Mouse (Mus musculus): ENCODE results near the gene Aqp2.

GRCm38 (mm10) chr15:99611563-99611962 is 32.7 kb downstream of the Aqp2 start:
- TF ChIP-seq CTCF (IDR thresholded peaks at IDR 0.05; ENCODE audit: low read depth, low read length) (no peak), POLR2AphosphoS5 (IDR thresholded peaks at IDR 0.05; ENCODE audit: insufficient replicate concordance, low read depth, low read length) (no peak)

Measured in G1E (cell line).